Mouse (Mus musculus) naive thymus-derived CD4-positive, alpha-beta T cell, adult 2 months (primary cell): ENCODE measurements around the gene Aprt.

ENCODE experiments used
- DNase-seq: peaks from one replicate; pipeline ENCODE4 v3.0.0-alpha.2; 2011; ENCODE audit warnings: low read depth

Gene Aprt

GRCm38 (mm10) chr8:122531312-122531711 lies 45.4 kb downstream of the Aprt start:
- DNase-seq, result no peak

- DNase-seq, result no peak
Measured at GRCm38 (mm10) chr8:122529159-122529558, 47.5 kb downstream of the Aprt start.

- no peak for DNase-seq
Measured at GRCm38 (mm10) chr8:122527937-122528336, 48.8 kb downstream of the Aprt start.

- DNase-seq, result no peak
Measured at GRCm38 (mm10) chr8:122526526-122527170, 50.1 kb downstream of the Aprt start.

- DNase-seq, result no peak
Measured at GRCm38 (mm10) chr8:122526084-122526483, 50.6 kb downstream of the Aprt start.

GRCm38 (mm10) chr8:122525004-122525403 lies 51.7 kb downstream of the Aprt start:
- DNase-seq, result no peak
